Mouse (Mus musculus): ENCODE measurements around the gene Smim24. TPM values are rescaled to one million over a fixed set of nuclear protein-coding genes. Genes with fewer than 3 reads are reported as not detected.

The Smim24 gene
- polyA plus RNA-seq, 1 experiment from 2014 or later = 1.7 TPM

DNA sequence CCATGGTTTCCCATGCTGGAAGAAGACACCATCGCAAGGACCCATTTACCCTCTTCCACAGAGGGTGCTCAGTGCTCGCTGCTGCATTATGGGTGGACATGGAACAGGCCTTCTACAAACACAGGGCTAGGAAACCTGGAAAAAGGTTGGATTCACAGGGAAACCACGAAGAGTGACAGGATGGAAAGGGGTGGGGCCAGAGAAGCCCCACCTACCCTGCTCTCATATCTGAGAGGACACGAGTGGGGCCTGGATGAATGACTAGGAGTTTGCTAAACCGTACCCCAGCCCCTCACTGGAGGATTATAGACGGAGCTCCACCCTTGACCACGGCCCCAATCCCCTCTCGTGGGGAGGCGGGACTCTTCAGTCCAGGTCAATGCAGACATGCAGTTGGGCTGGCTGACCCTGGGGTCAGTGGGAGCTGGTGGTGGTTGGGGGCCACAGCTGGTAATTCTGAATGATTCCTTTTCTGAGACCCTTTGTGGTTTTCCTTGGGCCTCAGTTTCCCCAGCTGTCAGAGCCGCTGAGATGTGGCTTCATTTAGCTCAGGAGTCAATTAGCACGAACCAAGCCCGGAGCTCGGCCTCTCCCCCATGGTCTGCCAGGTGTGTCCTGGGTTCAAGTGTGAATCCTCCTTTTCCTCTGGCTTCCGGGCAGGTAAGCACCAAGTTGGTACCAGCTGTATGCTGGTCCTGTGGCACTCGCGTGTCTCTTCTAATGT is 19.9 kb downstream of the Smim24 start:
- Histone ChIP-seq H3K4me2 (ENCODE audit: low read depth, low read length) (no peak overlapping the region), H3K9ac (replicated peaks) (no peak overlapping the region), H3K36me3 (replicated peaks; ENCODE audit: insufficient read depth, low read length) (no peaks in the 10 kb centered on the region; the same call in 1 of the 2 replicates), H3K9me3 (ENCODE audit: low read length) (no peaks in the 10 kb centered on the region), H3K4me3 (ENCODE audit: low read depth, low read length) (no peak overlapping the region), H3K4me1 (ENCODE audit: insufficient read depth) (peaks cover 81% of the 10 kb centered on the region), H3K27ac (ENCODE audit: low read depth) (peak overlapping the region; percentile 70), H3K27me3 (ENCODE audit: insufficient read depth, low read length) (peaks cover 4% of the 10 kb centered on the region; the same call in 1 of the 2 replicates)
- ATAC-seq (no peak), DNase-seq (no peak)
- 66% methylated on average over 16 of the region's 16 CpGs for WGBS (ENCODE audit: insufficient replicate concordance)
- TF ChIP-seq EP300 (IDR thresholded peaks at IDR 0.05; ENCODE audit: low read depth) (no peak), CTCF (IDR thresholded peaks at IDR 0.05; ENCODE audit: low read depth) (no peak)

DNA sequence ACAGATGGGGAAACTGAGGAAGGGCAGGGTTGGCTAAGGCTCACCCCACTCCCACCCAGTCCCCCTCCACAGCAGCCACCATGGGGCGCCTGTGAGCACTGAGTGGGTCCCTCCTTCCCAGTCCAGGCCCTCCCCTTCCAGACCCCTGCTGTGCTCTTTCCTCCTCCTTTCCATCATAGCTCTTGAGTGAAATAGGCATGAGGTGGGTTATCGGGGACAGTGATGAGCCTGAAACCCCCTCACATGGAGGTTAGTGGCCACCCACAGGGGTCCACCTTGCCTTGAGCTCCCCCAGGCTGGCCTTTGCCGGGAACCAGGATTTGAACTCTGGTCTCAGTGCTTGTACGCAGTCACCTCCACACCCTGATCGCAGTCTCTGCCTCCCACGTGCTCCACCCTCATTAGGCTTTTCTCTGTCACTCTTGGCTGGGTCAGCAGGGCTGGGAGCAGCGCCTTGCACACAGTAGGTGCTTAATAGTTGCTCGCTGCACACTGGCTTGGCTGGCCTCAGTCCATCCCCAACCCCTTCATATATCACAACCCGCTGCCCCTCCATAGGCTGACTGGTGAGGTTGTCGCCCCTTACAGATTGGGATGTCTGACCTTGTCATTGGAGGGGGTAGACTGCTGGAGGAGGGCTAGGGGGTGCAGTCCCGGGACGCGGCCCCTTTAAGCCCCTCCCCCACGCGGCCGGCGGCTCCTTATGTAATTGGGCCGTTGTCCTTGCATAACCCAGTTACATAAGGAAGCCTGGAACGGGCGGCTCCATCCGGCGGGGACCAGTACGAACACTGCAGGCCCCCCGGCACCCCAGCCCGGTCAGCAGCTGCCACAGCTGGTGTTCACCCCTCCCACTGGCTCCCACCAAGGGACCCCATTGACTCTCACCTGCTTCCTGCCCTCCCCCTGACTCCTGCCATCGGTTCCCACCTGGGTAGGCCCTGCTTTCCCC is 20.7 kb downstream of the Smim24 start:
- Histone ChIP-seq H3K4me2 (ENCODE audit: low read depth, low read length) (peak overlapping the region; percentile 65), H3K36me3 (replicated peaks; ENCODE audit: insufficient read depth, low read length) (no peaks in the 10 kb centered on the region; the same call in 1 of the 2 replicates), H3K9ac (replicated peaks) (peak overlapping the region; percentile 58), H3K27me3 (ENCODE audit: insufficient read depth, low read length) (peaks cover under 1% of the 10 kb centered on the region; the same call in 1 of the 2 replicates), H3K4me3 (ENCODE audit: low read depth, low read length) (peak overlapping the region; percentile 31), H3K9me3 (ENCODE audit: low read length) (no peaks in the 10 kb centered on the region), H3K27ac (ENCODE audit: low read depth) (peak overlapping the region; percentile 82), H3K4me1 (ENCODE audit: insufficient read depth) (peaks cover 75% of the 10 kb centered on the region)
- TF ChIP-seq EP300 (IDR thresholded peaks at IDR 0.05; ENCODE audit: low read depth) (peak; percentile 78), CTCF (IDR thresholded peaks at IDR 0.05; ENCODE audit: low read depth) (0 out of 2 replicates have a peak, but pooled peaks have one; percentile 4)
- WGBS (ENCODE audit: insufficient replicate concordance) = 25% methylated on average over 26 of the region's 26 CpGs
- ATAC-seq (peak; percentile 40), DNase-seq (peak; percentile 79)

DNA sequence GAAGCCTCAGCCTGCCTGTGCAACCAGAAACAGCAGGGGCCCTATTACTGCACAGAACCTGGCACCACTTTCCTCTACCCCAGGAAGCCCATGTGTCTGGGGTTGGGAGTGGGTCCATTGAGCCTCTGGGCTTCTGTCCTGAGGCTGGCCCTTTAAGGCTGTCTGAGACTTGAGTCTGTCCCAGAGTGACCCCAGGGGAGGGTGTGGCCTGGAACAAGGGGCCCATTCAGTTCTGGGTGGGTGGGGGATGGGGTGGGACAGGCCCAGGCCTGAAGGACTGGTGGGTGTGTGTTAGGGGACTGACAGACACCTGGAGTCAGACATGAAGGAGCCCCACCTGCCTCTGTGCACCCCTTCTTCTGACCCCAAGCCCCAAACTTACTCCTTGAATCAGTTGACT is 21.8 kb downstream of the Smim24 start:
- Histone ChIP-seq H3K4me1 (ENCODE audit: insufficient read depth) (peaks cover 70% of the 10 kb centered on the region), H3K4me2 (ENCODE audit: low read depth, low read length) (peak overlapping the region; percentile 65), H3K36me3 (replicated peaks; ENCODE audit: insufficient read depth, low read length) (peaks cover 2% of the 10 kb centered on the region; the same call in 1 of the 2 replicates), H3K4me3 (ENCODE audit: low read depth, low read length) (0 out of 2 replicates have a peak overlapping the region, but pooled peaks have one; percentile 31), H3K9ac (replicated peaks) (peak overlapping the region; percentile 58; the same call in 1 of the 2 replicates), H3K27me3 (ENCODE audit: insufficient read depth, low read length) (no peaks in the 10 kb centered on the region), H3K27ac (ENCODE audit: low read depth) (peak overlapping the region; percentile 82), H3K9me3 (ENCODE audit: low read length) (no peaks in the 10 kb centered on the region)
- ATAC-seq = no peak
- no peak for DNase-seq
- TF ChIP-seq EP300 (IDR thresholded peaks at IDR 0.05; ENCODE audit: low read depth) (no peak), CTCF (IDR thresholded peaks at IDR 0.05; ENCODE audit: low read depth) (no peak)

DNA sequence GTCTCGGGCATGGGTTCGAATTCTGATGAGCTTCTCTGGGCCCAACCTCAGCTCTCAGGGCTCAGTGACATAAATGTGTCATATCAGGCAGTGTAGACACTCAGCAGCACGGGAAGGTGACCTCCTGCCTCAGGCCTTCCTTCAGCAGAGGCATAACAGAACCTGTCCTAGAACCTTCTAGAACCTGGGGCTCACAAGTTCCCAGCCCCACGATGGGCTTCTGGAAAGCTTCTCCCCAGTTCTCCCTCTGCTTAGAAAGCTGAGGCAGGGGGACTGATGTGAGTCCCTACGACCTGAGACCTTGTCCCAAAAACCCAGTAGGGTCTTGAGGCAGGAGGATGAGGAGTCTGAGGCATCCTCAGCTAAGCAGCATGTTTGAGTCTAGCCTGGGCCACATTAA is 22.3 kb downstream of the Smim24 start:
- no peaks in the 10 kb centered on the region for H3K9me3 ChIP-seq (ENCODE audit: low read length)
- WGBS (ENCODE audit: insufficient replicate concordance) = 75% methylated on average over 5 of the region's 5 CpGs
- H3K36me3 ChIP-seq (replicated peaks; ENCODE audit: insufficient read depth, low read length) = peaks cover 2% of the 10 kb centered on the region; the same call in 1 of the 2 replicates
- peaks cover 67% of the 10 kb centered on the region for H3K4me1 ChIP-seq (ENCODE audit: insufficient read depth)
- DNase-seq (no peak), ATAC-seq (no peak)
- peak overlapping the region; percentile 82 for H3K27ac ChIP-seq (ENCODE audit: low read depth)
- TF ChIP-seq CTCF (IDR thresholded peaks at IDR 0.05; ENCODE audit: low read depth) = no peak
- TF ChIP-seq EP300 (IDR thresholded peaks at IDR 0.05; ENCODE audit: low read depth) = no peak
- no peak overlapping the region; the same call in 1 of the 2 replicates for H3K4me2 ChIP-seq (ENCODE audit: low read depth, low read length)
- no peak overlapping the region for H3K4me3 ChIP-seq (ENCODE audit: low read depth, low read length)
- H3K27me3 ChIP-seq (ENCODE audit: insufficient read depth, low read length) = no peaks in the 10 kb centered on the region
- H3K9ac ChIP-seq (replicated peaks) = no peak overlapping the region

DNA sequence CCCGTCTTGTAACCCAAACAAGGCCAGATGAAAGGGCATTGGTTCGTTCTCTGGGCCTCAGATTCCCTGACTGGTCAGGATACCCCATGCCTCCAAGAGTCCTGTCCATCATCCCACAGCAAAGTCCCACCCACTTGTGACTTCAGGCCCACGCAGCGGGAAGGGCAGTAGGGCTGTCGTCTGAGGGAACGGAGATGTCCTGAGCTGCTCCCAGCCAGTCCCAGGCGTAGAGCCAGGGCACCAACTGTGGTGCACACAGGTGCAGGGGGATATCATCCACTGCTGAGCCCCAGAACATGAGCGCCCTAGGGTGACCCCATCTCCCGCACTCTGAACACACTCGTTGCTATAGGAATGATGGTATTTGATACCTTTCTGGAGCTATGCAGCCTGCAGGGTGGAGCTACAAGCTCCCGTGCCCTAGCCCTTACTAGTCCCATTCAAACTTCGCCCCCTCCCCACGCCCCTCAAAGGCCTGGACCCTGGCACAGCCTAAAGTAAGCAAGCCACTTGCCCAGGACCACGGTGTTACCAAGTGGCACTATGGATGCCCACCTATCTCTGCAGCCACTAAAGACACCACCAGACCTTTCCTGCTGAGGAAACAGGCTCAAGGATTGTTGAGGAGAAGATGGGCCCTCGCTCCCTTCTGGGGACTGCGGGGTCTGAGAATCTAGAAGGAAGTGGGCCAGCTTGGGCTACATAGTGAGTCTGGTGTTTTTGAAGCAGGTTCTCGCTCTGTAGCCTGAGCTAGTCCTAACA is 22.9 kb downstream of the Smim24 start:
- H3K4me3 ChIP-seq (ENCODE audit: low read depth, low read length) = no peak overlapping the region
- no peaks in the 10 kb centered on the region for H3K9me3 ChIP-seq (ENCODE audit: low read length)
- TF ChIP-seq CTCF (IDR thresholded peaks at IDR 0.05; ENCODE audit: low read depth) = no peak
- no peak for TF ChIP-seq EP300 (IDR thresholded peaks at IDR 0.05; ENCODE audit: low read depth)
- H3K36me3 ChIP-seq (replicated peaks; ENCODE audit: insufficient read depth, low read length) = peaks cover 2% of the 10 kb centered on the region; the same call in 1 of the 2 replicates
- no peak for ATAC-seq
- no peak for DNase-seq
- no peaks in the 10 kb centered on the region for H3K27me3 ChIP-seq (ENCODE audit: insufficient read depth, low read length)
- no peak overlapping the region for H3K27ac ChIP-seq (ENCODE audit: low read depth)
- no peak overlapping the region for H3K9ac ChIP-seq (replicated peaks)
- H3K4me2 ChIP-seq (ENCODE audit: low read depth, low read length) = no peak overlapping the region
- 72% methylated on average over 17 of the region's 17 CpGs for WGBS (ENCODE audit: insufficient replicate concordance)
- peaks cover 62% of the 10 kb centered on the region for H3K4me1 ChIP-seq (ENCODE audit: insufficient read depth)

All from liver, postnatal 0 days (tissue).